Mouse (Mus musculus): ENCODE measurements around the gene Inip.

GRCm38 (mm10) chr4:59831038-59831437, 29.6 kb upstream of the Inip start:
- TF ChIP-seq POLR2A (IDR thresholded peaks at IDR 0.05; ENCODE audit: low read depth, low read length), result no peak
- no peak for TF ChIP-seq CTCF (IDR thresholded peaks at IDR 0.05; ENCODE audit: extremely low read depth, insufficient read depth, insufficient read length, insufficient replicate concordance)

Data from spleen, adult 2 months (tissue).